Mouse (Mus musculus): ENCODE measurements at regions not wholly inside any gene's neighbourhood (a gene's known extent, or its start where the extent isn't known, plus 50 kb on each side); places are given as distances from the start of the nearest gene placed in this dataset.

- WGBS = 94% methylated on average over 3 of the region's 3 CpGs
Measured at GRCm38 (mm10) chr12:7192591-7192990, 784.9 kb upstream of the Apob start.

DNA sequence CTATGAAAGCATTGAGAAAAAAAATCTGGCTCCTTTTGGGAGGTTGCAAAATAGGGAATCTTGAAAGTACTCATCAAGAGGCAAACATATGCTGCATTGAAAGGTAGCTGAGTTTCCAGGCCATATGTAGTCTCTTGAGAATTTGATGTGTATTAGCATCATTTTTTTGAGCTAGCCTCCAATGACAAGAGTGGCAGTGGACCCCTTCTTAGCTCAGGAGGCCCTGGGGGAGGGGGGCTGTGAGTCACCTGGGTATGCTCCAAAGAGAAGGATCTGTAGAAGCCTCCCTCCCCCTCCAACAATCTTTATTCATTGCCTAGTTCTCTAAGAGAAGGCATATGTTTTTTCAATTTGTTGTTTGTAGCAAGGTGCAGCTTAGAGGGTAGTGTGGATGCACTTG, 779.4 kb upstream of the Apob start:
- Histone ChIP-seq H3K36me3 (replicated peaks) (no peaks in the 10 kb centered on the region), H3K4me3 (no peak overlapping the region), H3K4me1 (no peaks in the 10 kb centered on the region), H3K27me3 (replicated peaks; ENCODE audit: low read depth, poor library complexity, severe bottlenecking) (no peaks in the 10 kb centered on the region), H3K27ac (replicated peaks) (no peak overlapping the region), H3K9me3 (no peaks in the 10 kb centered on the region)
- DNase-seq (ENCODE audit: low spot score) = no peak

More at GRCm38 (mm10) chr12:7192591-7192990, 784.9 kb upstream of the Apob start:
- H3K27me3 ChIP-seq (replicated peaks; ENCODE audit: low read depth, poor library complexity, severe bottlenecking) = no peaks in the 10 kb centered on the region
- no peaks in the 10 kb centered on the region for H3K36me3 ChIP-seq (replicated peaks)
- no peak overlapping the region for H3K4me3 ChIP-seq
- DNase-seq (ENCODE audit: low spot score) = no peak
- H3K27ac ChIP-seq (replicated peaks) = no peak overlapping the region
- H3K9me3 ChIP-seq = no peaks in the 10 kb centered on the region
- no peaks in the 10 kb centered on the region for H3K4me1 ChIP-seq

DNA sequence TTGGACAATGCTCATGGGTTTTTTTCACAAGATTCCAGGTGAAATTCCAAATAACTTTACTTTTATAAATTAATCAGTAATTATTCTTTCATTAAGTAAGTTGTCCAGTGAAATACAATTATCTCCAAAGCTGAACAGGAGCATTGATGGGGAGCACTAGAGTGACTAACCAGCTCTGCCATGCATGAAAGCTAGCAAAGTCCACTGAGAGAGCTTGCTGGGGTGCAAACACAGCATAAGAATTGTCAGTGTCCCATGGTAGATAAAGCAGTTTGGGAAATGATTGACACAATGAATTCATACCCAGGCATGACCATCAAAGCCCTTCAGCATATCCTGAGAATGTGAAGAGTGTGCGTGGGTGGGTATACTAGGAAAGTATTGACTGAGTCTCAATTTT, 776.6 kb upstream of the Apob start:
- no peak for DNase-seq (ENCODE audit: low spot score)
- H3K27ac ChIP-seq (replicated peaks) = no peak overlapping the region
- no peaks in the 10 kb centered on the region for H3K36me3 ChIP-seq (replicated peaks)
- H3K4me1 ChIP-seq = no peaks in the 10 kb centered on the region
- 92% methylated on average over 1 of the region's 1 CpGs for WGBS
- no peaks in the 10 kb centered on the region for H3K27me3 ChIP-seq (replicated peaks; ENCODE audit: low read depth, poor library complexity, severe bottlenecking)
- no peaks in the 10 kb centered on the region for H3K9me3 ChIP-seq
- no peak overlapping the region for H3K4me3 ChIP-seq

DNA sequence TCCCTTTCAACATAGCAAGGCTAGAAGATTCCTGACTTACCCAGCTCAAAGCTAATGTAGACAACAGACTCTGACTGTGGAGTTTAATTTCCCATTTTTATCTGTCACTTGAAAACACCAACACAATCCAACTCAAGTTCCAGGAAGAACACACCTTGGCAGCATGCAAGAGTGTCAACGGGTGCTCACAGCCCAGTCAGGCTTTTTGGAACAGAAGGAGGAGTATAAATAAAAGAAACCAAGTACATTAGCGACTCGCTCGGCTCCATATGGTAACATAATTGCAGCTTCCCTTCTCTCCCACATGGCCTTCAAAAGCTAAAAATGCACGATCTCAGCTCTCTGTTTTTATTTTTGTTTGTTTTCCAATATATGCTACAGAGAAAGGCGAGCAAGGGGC, 761.8 kb upstream of the Apob start:
- DNase-seq (ENCODE audit: low spot score) = no peak
- Histone ChIP-seq H3K9me3 (no peaks in the 10 kb centered on the region), H3K4me1 (no peaks in the 10 kb centered on the region), H3K36me3 (replicated peaks) (no peaks in the 10 kb centered on the region), H3K27ac (replicated peaks) (no peak overlapping the region), H3K4me3 (no peak overlapping the region), H3K27me3 (replicated peaks; ENCODE audit: low read depth, poor library complexity, severe bottlenecking) (no peaks in the 10 kb centered on the region)
- 81% methylated on average over 6 of the region's 6 CpGs for WGBS

- WGBS = 42% methylated on average over 3 of the region's 3 CpGs
- DNase-seq (ENCODE audit: low spot score) = no peak
- H3K36me3 ChIP-seq (replicated peaks) = no peaks in the 10 kb centered on the region
- no peak overlapping the region for H3K4me3 ChIP-seq
- no peaks in the 10 kb centered on the region for H3K27me3 ChIP-seq (replicated peaks; ENCODE audit: low read depth, poor library complexity, severe bottlenecking)
- no peaks in the 10 kb centered on the region for H3K4me1 ChIP-seq
- H3K9me3 ChIP-seq = no peaks in the 10 kb centered on the region
- H3K27ac ChIP-seq (replicated peaks) = no peak overlapping the region
Measured at GRCm38 (mm10) chr12:7217499-7217898, 759.9 kb upstream of the Apob start.

GRCm38 (mm10) chr12:7228124-7228523, 749.3 kb upstream of the Apob start:
- no peak for DNase-seq (ENCODE audit: low spot score)
- Histone ChIP-seq H3K36me3 (replicated peaks) (no peaks in the 10 kb centered on the region), H3K9me3 (no peaks in the 10 kb centered on the region), H3K4me1 (no peaks in the 10 kb centered on the region), H3K4me3 (no peak overlapping the region), H3K27ac (replicated peaks) (no peak overlapping the region), H3K27me3 (replicated peaks; ENCODE audit: low read depth, poor library complexity, severe bottlenecking) (no peaks in the 10 kb centered on the region)
- WGBS = 87% methylated on average over 2 of the region's 2 CpGs

DNA sequence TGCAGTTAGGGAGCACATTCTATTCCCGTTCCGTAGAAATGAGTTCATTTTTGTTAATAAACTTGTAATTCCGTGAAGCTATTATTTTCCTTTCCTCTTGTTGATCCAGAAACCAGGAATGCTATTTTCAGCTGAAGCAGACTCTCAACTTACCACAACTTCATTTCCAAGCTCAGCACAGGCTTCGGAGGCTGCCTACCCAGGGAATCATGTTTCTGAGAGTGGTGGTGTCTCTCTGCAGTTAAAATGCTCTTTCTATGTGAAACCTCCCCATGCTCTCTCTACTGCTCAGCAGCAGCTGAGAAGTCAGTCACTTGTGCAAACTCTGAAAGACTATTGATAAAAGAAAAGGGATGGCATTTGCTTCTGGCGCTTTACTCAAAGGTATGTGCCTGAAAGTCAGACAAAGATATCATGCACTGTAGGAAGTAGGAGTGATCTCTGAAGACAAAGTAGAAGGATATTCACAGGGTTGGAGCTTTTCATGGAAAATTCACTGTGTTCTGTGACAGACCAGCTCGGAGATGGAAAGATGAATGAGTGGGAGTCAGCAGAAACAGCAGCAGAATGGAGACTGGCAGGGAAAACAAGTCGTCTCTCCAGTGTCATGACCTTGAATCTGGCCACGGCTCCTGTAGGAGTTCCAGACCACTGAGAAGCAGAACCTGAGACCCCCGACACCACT, 748.8 kb upstream of the Apob start:
- Histone ChIP-seq H3K4me3 (no peak overlapping the region), H3K4me1 (no peaks in the 10 kb centered on the region), H3K27me3 (replicated peaks; ENCODE audit: low read depth, poor library complexity, severe bottlenecking) (no peaks in the 10 kb centered on the region), H3K27ac (replicated peaks) (no peak overlapping the region), H3K36me3 (replicated peaks) (no peaks in the 10 kb centered on the region), H3K9me3 (no peaks in the 10 kb centered on the region)
- no peak for DNase-seq (ENCODE audit: low spot score)
- WGBS = 76% methylated on average over 9 of the region's 9 CpGs

DNA sequence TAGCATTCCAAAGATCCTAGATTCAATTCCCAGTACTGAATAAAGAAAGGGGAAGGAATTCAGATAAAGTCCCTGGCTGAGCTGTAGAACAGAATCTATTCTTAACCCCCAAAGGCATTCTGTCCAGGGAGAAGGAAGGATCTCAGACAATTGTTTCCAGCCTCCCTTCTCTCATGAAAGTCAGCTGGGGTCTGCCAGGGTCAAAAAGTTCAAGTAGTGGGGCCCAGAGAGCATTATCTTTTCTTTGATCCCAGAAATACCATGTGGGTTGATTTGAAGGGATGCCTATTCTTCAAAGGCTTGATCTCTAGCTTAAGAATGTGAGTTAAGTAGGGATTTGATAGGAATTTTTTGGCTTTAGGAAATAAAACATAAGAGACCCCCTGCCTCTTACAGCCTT, 727.1 kb upstream of the Apob start:
- Histone ChIP-seq H3K9me3 (no peaks in the 10 kb centered on the region), H3K4me3 (no peak overlapping the region), H3K36me3 (replicated peaks) (no peaks in the 10 kb centered on the region), H3K4me1 (peaks cover 17% of the 10 kb centered on the region), H3K27ac (replicated peaks) (no peak overlapping the region), H3K27me3 (replicated peaks; ENCODE audit: low read depth, poor library complexity, severe bottlenecking) (no peaks in the 10 kb centered on the region)
- DNase-seq (ENCODE audit: low spot score) = peak; percentile 23

DNA sequence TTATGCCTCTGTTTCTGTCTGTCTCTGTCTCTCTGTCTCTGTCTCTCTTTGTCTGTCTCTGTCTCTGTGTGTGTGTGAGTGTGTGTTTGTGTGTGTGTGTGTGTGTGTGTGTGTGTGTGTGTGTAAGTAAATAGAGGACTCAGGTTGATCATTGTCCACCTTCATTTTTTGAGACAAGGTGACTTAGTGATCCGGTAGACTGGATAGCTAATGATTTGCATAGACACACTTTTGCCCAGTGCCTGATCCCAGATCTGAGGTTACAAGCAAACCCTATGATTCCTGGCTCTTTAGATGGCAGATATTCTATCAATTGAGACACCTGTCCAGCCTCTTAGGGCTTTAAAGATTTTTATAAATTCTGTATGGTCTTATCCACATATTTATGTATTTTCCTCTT, 706.9 kb upstream of the Apob start:
- H3K27ac ChIP-seq (replicated peaks) = no peak overlapping the region
- 81% methylated on average over 1 of the region's 1 CpGs for WGBS
- H3K4me3 ChIP-seq = no peak overlapping the region
- H3K4me1 ChIP-seq = no peaks in the 10 kb centered on the region
- DNase-seq (ENCODE audit: low spot score) = no peak
- H3K27me3 ChIP-seq (replicated peaks; ENCODE audit: low read depth, poor library complexity, severe bottlenecking) = no peaks in the 10 kb centered on the region
- no peaks in the 10 kb centered on the region for H3K36me3 ChIP-seq (replicated peaks)
- no peaks in the 10 kb centered on the region for H3K9me3 ChIP-seq

DNA sequence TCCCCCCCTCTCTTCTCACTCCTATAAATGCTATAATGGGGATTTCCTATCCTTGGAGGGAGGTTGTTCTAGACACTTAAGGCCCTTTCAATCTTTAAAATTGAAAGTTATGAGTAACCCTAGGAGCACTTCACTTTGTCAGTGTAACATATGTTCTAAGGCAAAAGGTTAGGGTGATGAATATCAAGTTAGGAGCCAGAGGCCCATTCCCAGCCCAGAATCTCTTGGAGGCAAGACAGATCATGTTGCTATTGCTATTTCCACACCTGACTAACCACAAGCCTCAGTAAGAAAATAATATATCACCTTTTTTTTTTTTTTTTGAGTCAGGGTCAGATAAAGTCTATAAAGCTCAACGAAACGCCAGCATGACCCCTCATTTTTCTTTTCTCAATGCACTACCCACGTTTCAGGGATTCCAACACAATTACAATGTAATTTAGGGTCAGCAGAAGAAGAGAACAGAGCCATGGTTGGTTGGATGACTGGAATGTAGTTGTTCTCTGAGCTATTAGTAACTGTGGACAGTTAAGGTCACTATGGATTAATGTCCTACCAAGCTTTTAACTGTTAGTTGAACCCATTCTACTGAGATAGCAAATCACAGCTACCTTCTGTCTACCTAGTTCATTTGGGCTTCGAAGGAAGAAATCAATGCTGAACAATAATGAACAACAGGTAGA, 693.0 kb upstream of the Apob start:
- Histone ChIP-seq H3K27me3 (replicated peaks; ENCODE audit: low read depth, poor library complexity, severe bottlenecking) (no peaks in the 10 kb centered on the region), H3K4me1 (no peaks in the 10 kb centered on the region), H3K27ac (replicated peaks) (no peak overlapping the region), H3K36me3 (replicated peaks) (no peaks in the 10 kb centered on the region), H3K9me3 (no peaks in the 10 kb centered on the region), H3K4me3 (no peak overlapping the region)
- 74% methylated on average over 4 of the region's 4 CpGs for WGBS
- no peak for DNase-seq (ENCODE audit: low spot score)

- Histone ChIP-seq H3K36me3 (replicated peaks) (no peaks in the 10 kb centered on the region), H3K27ac (replicated peaks) (no peak overlapping the region), H3K4me1 (no peaks in the 10 kb centered on the region; the same call in 1 of the 2 replicates), H3K4me3 (no peak overlapping the region), H3K27me3 (replicated peaks; ENCODE audit: low read depth, poor library complexity, severe bottlenecking) (no peaks in the 10 kb centered on the region), H3K9me3 (no peaks in the 10 kb centered on the region)
- 68% methylated on average over 2 of the region's 2 CpGs for WGBS
- DNase-seq (ENCODE audit: low spot score) = no peak
Measured at GRCm38 (mm10) chr12:7291557-7291956, 685.9 kb upstream of the Apob start.

- Histone ChIP-seq H3K4me1 (no peaks in the 10 kb centered on the region), H3K27me3 (replicated peaks; ENCODE audit: low read depth, poor library complexity, severe bottlenecking) (no peaks in the 10 kb centered on the region), H3K4me3 (no peak overlapping the region), H3K36me3 (replicated peaks) (no peaks in the 10 kb centered on the region), H3K27ac (replicated peaks) (no peak overlapping the region), H3K9me3 (no peaks in the 10 kb centered on the region)
- WGBS = 77% methylated on average over 2 of the region's 2 CpGs
- DNase-seq (ENCODE audit: low spot score) = no peak
Measured at GRCm38 (mm10) chr12:7297026-7297425, 680.4 kb upstream of the Apob start.

DNA sequence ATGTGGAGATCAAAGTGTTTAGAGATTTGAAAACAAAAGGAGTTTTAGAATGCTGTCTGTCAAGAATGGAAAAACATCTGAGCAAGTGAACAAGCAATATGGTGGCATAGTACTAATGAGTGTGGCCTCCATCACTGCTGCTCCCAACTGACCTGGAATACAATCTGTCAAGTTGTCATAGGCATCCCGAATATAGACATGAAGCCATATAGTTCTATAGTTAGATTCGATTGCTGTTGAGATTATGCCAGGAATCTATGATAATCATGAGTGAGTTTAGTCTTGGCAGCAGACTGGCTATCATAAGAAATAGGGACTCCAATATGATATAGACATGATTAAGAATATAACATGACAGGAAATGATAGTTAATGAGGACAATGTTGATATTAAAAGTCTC, 656.0 kb upstream of the Apob start:
- Histone ChIP-seq H3K27ac (replicated peaks) (no peak overlapping the region), H3K27me3 (replicated peaks; ENCODE audit: low read depth, poor library complexity, severe bottlenecking) (no peaks in the 10 kb centered on the region), H3K9me3 (no peaks in the 10 kb centered on the region), H3K4me3 (no peak overlapping the region), H3K36me3 (replicated peaks) (no peaks in the 10 kb centered on the region), H3K4me1 (no peaks in the 10 kb centered on the region)
- WGBS = 95% methylated on average over 2 of the region's 2 CpGs
- DNase-seq (ENCODE audit: low spot score) = no peak

All from embryonic facial prominence, embryonic 10.5 days (tissue).